Mouse (Mus musculus) frontal cortex, postnatal 25 days (tissue): ENCODE measurements around the gene Nyap1.

ENCODE experiments used
- DNase-seq, 2 experiments: peaks; one replicate each; pipeline ENCODE4 v3.0.0; 2022; ENCODE audit warnings: low spot score in 2 of 2

The Nyap1 gene

GRCm38 (mm10) chr5:137699080-137699479 is 42.3 kb downstream of the Nyap1 start:
- DNase-seq = no peak

GRCm38 (mm10) chr5:137695930-137696329 is 45.5 kb downstream of the Nyap1 start:
- no peak for DNase-seq

- DNase-seq = no peak
Measured at GRCm38 (mm10) chr5:137694796-137695195, 46.6 kb downstream of the Nyap1 start.

GRCm38 (mm10) chr5:137691881-137692280 is 49.5 kb downstream of the Nyap1 start:
- no peak for DNase-seq

- no peak for DNase-seq
Measured at GRCm38 (mm10) chr5:137690531-137690930, 50.9 kb downstream of the Nyap1 start.

GRCm38 (mm10) chr5:137689974-137690373 is 51.4 kb downstream of the Nyap1 start:
- DNase-seq = no peak

GRCm38 (mm10) chr5:137686127-137686790 is 55.1 kb downstream of the Nyap1 start:
- no peak for DNase-seq

- no peak for DNase-seq
Measured at GRCm38 (mm10) chr5:137685653-137686052, 55.8 kb downstream of the Nyap1 start.

GRCm38 (mm10) chr5:137684294-137685123 is 56.9 kb downstream of the Nyap1 start, which contains the start of gene Agfg2:
Agfg2 (minus strand) TSS chr5:137684726.
- peak; percentile 95 for DNase-seq

- no peak for DNase-seq
Measured at GRCm38 (mm10) chr5:137683388-137684293, 57.8 kb downstream of the Nyap1 start.

- DNase-seq = no peak
Measured at GRCm38 (mm10) chr5:137682526-137682925, 58.9 kb downstream of the Nyap1 start.
